In genomic region chr16:11132839-11133238, GRCm38 (mm10) we compare ENCODE assay signal across 8 mouse cellular contexts. TPM values are rescaled to one million over a fixed set of nuclear protein-coding genes. Genes with fewer than 3 reads are reported as not detected.
DNase-seq lines count a peak whose midpoint lies in the region; ATAC-seq and TF ChIP-seq lines count a peak whose summit lies in the region.

No protein-coding gene starts in this region.

- no peak for TF ChIP-seq CTCF in heart, postnatal 0 days (IDR thresholded peaks at IDR 0.05; ENCODE audit: low read depth)

- H3K36me3 ChIP-seq in heart, postnatal 0 days (replicated peaks; ENCODE audit: control insufficient read depth, insufficient read depth, low read length), result peaks cover 25% of the 10 kb centered on the region
- peaks cover 12% of the 10 kb centered on the region; the same call in 1 of the 2 replicates for H3K36me3 ChIP-seq in intestine, embryonic 15.5 days
- peaks cover 7% of the 10 kb centered on the region for H3K36me3 ChIP-seq in midbrain, embryonic 16.5 days (ENCODE audit: control insufficient read depth, insufficient read depth, low read length)

- 3% methylated on average over 2 of the region's 2 CpGs for WGBS in heart, postnatal 0 days
- WGBS in intestine, embryonic 15.5 days, result 13% methylated on average over 2 of the region's 2 CpGs
- 32% methylated on average over 2 of the region's 2 CpGs for WGBS in midbrain, embryonic 16.5 days

- H3K9ac ChIP-seq in heart, postnatal 0 days (replicated peaks; ENCODE audit: low read depth, low read length), result peak overlapping the region; percentile 93; the same call in 1 of the 2 replicates
- H3K9ac ChIP-seq in intestine, embryonic 15.5 days, result peak overlapping the region; percentile 98; the same call in 1 of the 2 replicates
- H3K9ac ChIP-seq in midbrain, embryonic 16.5 days (ENCODE audit: low read depth, low read length), result 0 out of 2 replicates have a peak overlapping the region, but pooled peaks have one; percentile 36

- no peak for TF ChIP-seq EP300 in heart, postnatal 0 days (IDR thresholded peaks at IDR 0.05; ENCODE audit: low read depth)

- DNase-seq in heart, postnatal 0 days (ENCODE audit: low spot score), result no peak
- no peak for DNase-seq in heart, adult 18-20 months
- DNase-seq in embryo, embryonic 11 days, result peak; percentile 39
- no peak for DNase-seq in adrenal gland, postnatal 36 days
- DNase-seq in right cerebral cortex, postnatal 25 days, result no peak
- no peak for DNase-seq in retina, embryonic 14.5 days (ENCODE audit: low spot score)

- H3K9me3 ChIP-seq in heart, postnatal 0 days (replicated peaks; ENCODE audit: control insufficient read depth, low read length), result no peaks in the 10 kb centered on the region
- H3K9me3 ChIP-seq in intestine, embryonic 15.5 days, result no peaks in the 10 kb centered on the region
- H3K9me3 ChIP-seq in midbrain, embryonic 16.5 days (replicated peaks; ENCODE audit: control insufficient read depth, low read length, poor library complexity, severe bottlenecking), result no peaks in the 10 kb centered on the region

- peak overlapping the region; percentile 87 for H3K4me3 ChIP-seq in heart, postnatal 0 days (ENCODE audit: low read depth, low read length)
- H3K4me3 ChIP-seq in intestine, embryonic 15.5 days (replicated peaks), result peak overlapping the region; percentile 97
- no peak overlapping the region; the same call in 1 of the 2 replicates for H3K4me3 ChIP-seq in midbrain, embryonic 16.5 days (ENCODE audit: low read depth, low read length)

- H3K27me3 ChIP-seq in heart, postnatal 0 days (ENCODE audit: control insufficient read depth, insufficient read depth, low read length), result no peaks in the 10 kb centered on the region
- H3K27me3 ChIP-seq in intestine, embryonic 15.5 days (replicated peaks), result no peaks in the 10 kb centered on the region
- no peaks in the 10 kb centered on the region for H3K27me3 ChIP-seq in midbrain, embryonic 16.5 days (ENCODE audit: control insufficient read depth, insufficient read depth, low read depth, low read length)

- peaks cover 20% of the 10 kb centered on the region for H3K4me1 ChIP-seq in heart, postnatal 0 days (ENCODE audit: control insufficient read depth, insufficient read depth)
- H3K4me1 ChIP-seq in intestine, embryonic 15.5 days (replicated peaks), result peaks cover 11% of the 10 kb centered on the region
- peaks cover 26% of the 10 kb centered on the region for H3K4me1 ChIP-seq in midbrain, embryonic 16.5 days (ENCODE audit: control insufficient read depth, insufficient read depth, low read length)

- no peak for ATAC-seq in heart, postnatal 0 days (ENCODE audit: insufficient read depth, low read depth)
- ATAC-seq in intestine, embryonic 15.5 days, result no peak
- no peak for ATAC-seq in midbrain, embryonic 16.5 days

- no peak overlapping the region for H3K27ac ChIP-seq in heart, postnatal 0 days (ENCODE audit: low read depth)
- no peak overlapping the region for H3K27ac ChIP-seq in intestine, embryonic 15.5 days
- H3K27ac ChIP-seq in midbrain, embryonic 16.5 days (ENCODE audit: low read length), result no peak overlapping the region

- H3K4me2 ChIP-seq in heart, postnatal 0 days (ENCODE audit: low read depth, low read length), result peak overlapping the region; percentile 70
- H3K4me2 ChIP-seq in intestine, embryonic 15.5 days (replicated peaks), result peak overlapping the region; percentile 72
- H3K4me2 ChIP-seq in midbrain, embryonic 16.5 days (ENCODE audit: low read length), result peak overlapping the region; percentile 89

RNA-seq across cellular contexts. Expression of gene Txndc11, which starts 1.6 kb away (rescaled TPM):
- total RNA-seq in heart, postnatal 0 days (2014; rRNA removed; ENCODE audit: low replicate concordance), result 35.6 and 55.2 TPM in 2 replicates
- polyA plus RNA-seq in heart, postnatal 0 days (2015; fragmentation: Nextera tagmentation; extraction: Ambion mirVana), result 20.1 and 24.3 TPM in 2 replicates
- total RNA-seq in heart, adult 18-20 months (2021), result 10 to 100 TPM; 13.6 to 14.0 TPM
- polyA plus RNA-seq in intestine, embryonic 15.5 days (2015; fragmentation: Nextera tagmentation; extraction: Ambion mirVana), result 37.7 and 37.8 TPM in 2 replicates
- 27.1 and 30.2 TPM in 2 replicates for polyA plus RNA-seq in midbrain, embryonic 16.5 days (2015; fragmentation: Nextera tagmentation; extraction: Ambion mirVana)
- 10 to 100 TPM; 37.9 to 51.8 TPM for total RNA-seq in adrenal gland, postnatal 36 days (2021)

RNA-seq across cellular contexts. Expression of gene Zc3h7a, which starts 43.4 kb away (rescaled TPM):
- 38.1 and 51.7 TPM in 2 replicates for total RNA-seq in heart, postnatal 0 days (2014; rRNA removed; ENCODE audit: low replicate concordance)
- 28.6 and 30.3 TPM in 2 replicates for polyA plus RNA-seq in heart, postnatal 0 days (2015; fragmentation: Nextera tagmentation; extraction: Ambion mirVana)
- total RNA-seq in heart, adult 18-20 months (2021), result 10 to 100 TPM; 20.8 to 29.1 TPM
- polyA plus RNA-seq in intestine, embryonic 15.5 days (2015; fragmentation: Nextera tagmentation; extraction: Ambion mirVana), result 78.5 and 79.8 TPM in 2 replicates
- polyA plus RNA-seq in midbrain, embryonic 16.5 days (2015; fragmentation: Nextera tagmentation; extraction: Ambion mirVana), result 73.4 and 79.7 TPM in 2 replicates
- 10 to 100 TPM; 67.0 to 75.5 TPM for total RNA-seq in adrenal gland, postnatal 36 days (2021)

Comparison
In these comparisons a context has a peak if more than half of its experiments do, and no peak if none do; other contexts are left out.
1. H3K9ac ChIP-seq: peak in every context shown above with its lines; median percentile 98 in intestine, embryonic 15.5 days; 93 in heart, postnatal 0 days; 36 in midbrain, embryonic 16.5 days.